ENCODE assay signal across 8 mouse cellular contexts in genomic region chr5:83484135-83484534, GRCm38 (mm10).
DNase-seq lines count a peak whose midpoint lies in the region; ATAC-seq lines count a peak whose summit lies in the region.

No protein-coding gene starts in this region.

- ATAC-seq in monocyte, adult 5-6 weeks (replicated peaks; ENCODE audit: insufficient number of reproducible peaks, low FRiP score, low TSS enrichment, poor library complexity, severe bottlenecking): no peak

- DNase-seq in cerebellum, adult 11 months: peak; percentile 2
- no peak for DNase-seq in cerebellum, adult 9-11 months
- DNase-seq in left cerebral cortex, adult 18-20 months (ENCODE audit: low spot score in 2 of 2): peak; percentile 34 to 68
- DNase-seq in left cerebral cortex, postnatal 36 days (ENCODE audit: low spot score in 2 of 2): no peak
- DNase-seq in R1 (ENCODE audit: low read depth, low spot score): peak; percentile 47
- peak; percentile 4 to 38 for DNase-seq in frontal cortex, postnatal 36 days (ENCODE audit: low spot score in 2 of 2)
- DNase-seq in right cerebral cortex, adult 2 months (ENCODE audit: low spot score in 2 of 2): peak; percentile 39 to 68

- intact Hi-C loops in left cerebral cortex, postnatal 36 days (cut with DNase I): no loop called here

Comparison
In these comparisons a context has a peak if more than half of its experiments do, and no peak if none do; other contexts are left out.
1. DNase-seq: peak in cerebellum, adult 11 months (single experiment), left cerebral cortex, adult 18-20 months (2 of 2), R1 (single experiment), frontal cortex, postnatal 36 days (2 of 2) and right cerebral cortex, adult 2 months (2 of 2); none in cerebellum, adult 9-11 months (single experiment) and left cerebral cortex, postnatal 36 days (0 of 2).